Mouse (Mus musculus): ENCODE measurements around the gene Slc22a4.

DNA sequence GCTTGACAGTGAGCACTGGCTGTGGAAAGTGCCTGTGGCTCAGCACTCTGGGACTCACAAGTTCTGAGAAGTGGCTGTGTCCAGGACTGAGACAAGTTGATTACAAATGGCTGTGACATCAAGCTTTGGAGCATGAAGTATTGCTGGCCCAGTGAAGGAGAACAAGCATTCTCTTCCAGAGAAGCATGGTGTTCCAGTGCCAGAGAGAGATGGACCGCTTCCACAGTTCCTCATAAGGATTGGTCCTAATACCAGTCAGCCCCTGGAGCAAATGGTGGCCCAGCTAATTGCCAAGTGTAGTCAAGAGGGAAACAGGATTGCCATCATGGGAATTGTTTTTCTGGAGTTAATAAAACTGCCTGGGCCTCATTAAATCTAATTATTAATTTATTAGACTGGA, 48.2 kb upstream of the Slc22a4 start:
- TF ChIP-seq POLR2A (IDR thresholded peaks at IDR 0.05; ENCODE audit: insufficient read length, low read depth) (no peak), MAX (IDR thresholded peaks at IDR 0.05; ENCODE audit: low read depth) (no peak), USF1 (IDR thresholded peaks at IDR 0.05; ENCODE audit: low read depth) (no peak), CEBPB (IDR thresholded peaks at IDR 0.05; ENCODE audit: insufficient read depth, poor library complexity, severe bottlenecking) (no peak), POLR2AphosphoS2 (IDR thresholded peaks at IDR 0.05; ENCODE audit: insufficient read length, low read depth) (no peak), TCF12 (IDR thresholded peaks at IDR 0.05; ENCODE audit: insufficient read depth, poor library complexity, severe bottlenecking) (no peak), E2F4 (IDR thresholded peaks at IDR 0.05; ENCODE audit: insufficient read depth) (no peak), REST (IDR thresholded peaks at IDR 0.05; ENCODE audit: insufficient read depth, insufficient read length) (no peak), MYOG (IDR thresholded peaks at IDR 0.05; ENCODE audit: control insufficient read depth in 1 of 3, insufficient read depth in 1 of 3, insufficient read length in 2 of 3, low read depth in 2 of 3) (no peak)

Data from myocyte (in vitro differentiated cells).